Mouse (Mus musculus) neural tube, postnatal 0 days (tissue): ENCODE measurements around the gene Gm10295. TPM values are rescaled to one million over a fixed set of nuclear protein-coding genes. Genes with fewer than 3 reads are reported as not detected.

Source experiments
- polyA plus RNA-seq: library from polyadenylated mRNA; unstranded; fragments of >200 nt; fragmentation: Nextera tagmentation; extraction: Ambion mirVana; gene quantifications from 2 replicates; pipeline ENCODE4 v1.2.1, GENCODE M21; 2015

The Gm10295 gene
- polyA plus RNA-seq, result not detected in 2 replicates

DNA sequence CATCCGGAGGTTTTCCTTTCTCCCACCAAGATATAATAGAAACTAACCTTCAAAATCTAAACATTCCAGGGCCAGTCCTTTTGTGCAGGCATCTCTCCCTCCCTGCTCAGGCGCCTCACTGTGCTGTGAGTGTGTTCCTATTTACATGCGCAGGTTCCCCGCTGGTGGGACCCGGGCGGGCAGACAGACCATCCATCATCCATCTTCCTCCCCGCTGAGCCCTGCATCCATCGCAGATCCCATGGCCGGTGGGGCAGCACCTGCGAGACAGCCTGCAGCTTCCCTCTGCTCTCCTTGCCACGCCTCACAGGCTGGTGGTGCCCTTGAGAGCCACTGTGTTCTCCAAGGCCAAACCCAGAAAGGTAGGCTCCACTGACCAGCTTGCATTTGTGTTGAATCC lies at the start of gene Gm10295:
Gm10295 (minus strand) TSS at position 122 of the 400 bp plus-strand sequence.

